Mouse (Mus musculus) hindbrain, postnatal 0 days (tissue): ENCODE data around the gene Wfdc13. TPM values are rescaled to one million over a fixed set of nuclear protein-coding genes. Genes with fewer than 3 reads are reported as not detected.

Source experiments
- ATAC-seq: fragments of 200-750 bp; cut with Nextera tagmentation; 2 replicates; pipeline ENCODE4 v1.8.0; 2017; ENCODE audit warnings: mild to moderate bottlenecking, moderate TSS enrichment, moderate library complexity
- DNase-seq: peaks from one replicate; pipeline ENCODE4 v3.0.0-alpha.2; 2015; ENCODE audit warnings: low spot score
- H3K27ac ChIP-seq: fragments of 300-500 bp; sonication (generic); 2 replicates; pipeline ENCODE4 v1.5.1; 2014; ENCODE audit warnings: mild to moderate bottlenecking
- H3K27me3 ChIP-seq: fragments of 300-500 bp; sonication (generic); 2 replicates; pipeline ENCODE4 v1.6.1; 2014; ENCODE audit warnings: low read length, mixed read lengths; ENCODE audit not compliant: insufficient read depth
- H3K36me3 ChIP-seq: fragments of 300-500 bp; sonication (generic); 2 replicates; pipeline ENCODE4 v1.6.1; 2014; ENCODE audit warnings: low read length, mixed read lengths; ENCODE audit not compliant: insufficient read depth
- H3K4me1 ChIP-seq: fragments of 300-500 bp; sonication (generic); 2 replicates; pipeline ENCODE4 v1.6.1; 2014; ENCODE audit warnings: antibody characterized with exemption, low read length, mixed read lengths; ENCODE audit not compliant: insufficient read depth
- H3K4me2 ChIP-seq: fragments of 300-500 bp; sonication (generic); 2 replicates; pipeline ENCODE4 v1.6.1; 2014; ENCODE audit warnings: low read depth, mild to moderate bottlenecking, low read length, moderate library complexity, mixed read lengths
- H3K4me3 ChIP-seq: fragments of 300-500 bp; sonication (generic); 2 replicates; pipeline ENCODE4 v1.5.1; 2014; ENCODE audit warnings: low read length
- H3K9ac ChIP-seq: fragments of 300-500 bp; sonication (generic); replicated peaks from 2 replicates; pipeline ENCODE4 v1.6.1; 2014; ENCODE audit warnings: mild to moderate bottlenecking, low read length, moderate library complexity, mixed read lengths
- H3K9me3 ChIP-seq: fragments of 300-500 bp; sonication (generic); 2 replicates; pipeline ENCODE4 v1.6.1; 2016; ENCODE audit warnings: low read length, mixed read lengths
- CTCF ChIP-seq: IDR thresholded peaks from 2 replicates; pipeline ENCODE4 v1.5.1; 2016; ENCODE audit warnings: antibody characterized with exemption, control low read depth, low read depth
- WGBS: fragments of 180-500 bp; shearing (Covaris S2); extraction: QIAGEN DNeasy Blood & Tissue Kit; methylation state at CpG from one replicate; pipeline ENCODE4 v1.1.7; 2014; 5-methylcytosine and 5-hydroxymethylcytosine counted together
- polyA plus RNA-seq: library from polyadenylated mRNA; unstranded; fragments of >200 nt; fragmentation: Nextera tagmentation; extraction: Ambion mirVana; gene quantifications from 2 replicates; pipeline ENCODE4 v1.2.1, GENCODE M21; 2015
- total RNA-seq: library from RNA; depleted of rRNA; stranded (reverse); fragments of >200 nt; gene quantifications from 2 replicates; pipeline ENCODE4 v1.2.3, GENCODE M21; 2014

Gene Wfdc13
- total and polyA plus RNA-seq, 2 experiments from 2014 or later, result not detected

DNA sequence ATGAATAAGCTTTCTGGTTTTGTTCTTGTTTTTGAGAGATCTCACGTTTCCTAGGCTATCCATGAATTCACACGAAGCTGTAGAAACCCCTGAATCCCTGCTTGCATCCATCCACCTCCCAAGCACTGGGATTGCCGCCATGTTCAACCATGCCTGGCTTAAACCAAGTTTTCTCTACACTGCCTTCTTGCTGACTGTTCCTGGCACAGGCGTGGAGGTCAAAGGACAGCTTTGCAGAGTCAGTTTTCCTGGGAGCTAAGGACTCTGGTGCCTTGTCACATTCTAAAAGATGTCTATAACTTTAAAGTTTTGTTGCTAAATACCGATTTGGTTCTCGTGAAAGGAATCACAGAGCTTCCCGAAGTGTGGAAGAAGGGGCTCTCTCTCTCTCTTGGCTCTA, 20.1 kb upstream of the Wfdc13 start:
- 88% methylated on average over 7 of the region's 7 CpGs for WGBS
- no peaks in the 10 kb centered on the region for H3K36me3 ChIP-seq
- DNase-seq (no peak), ATAC-seq (no peak)
- H3K4me3 ChIP-seq, result no peak overlapping the region
- no peak for TF ChIP-seq CTCF
- no peaks in the 10 kb centered on the region for H3K27me3 ChIP-seq
- no peak overlapping the region for H3K4me2 ChIP-seq
- H3K4me1 ChIP-seq, result no peaks in the 10 kb centered on the region
- no peak overlapping the region for H3K27ac ChIP-seq
- no peak overlapping the region for H3K9ac ChIP-seq
- H3K9me3 ChIP-seq, result no peaks in the 10 kb centered on the region

- ATAC-seq (no peak), DNase-seq (no peak)
- H3K9me3 ChIP-seq, result no peaks in the 10 kb centered on the region
- H3K27ac ChIP-seq, result no peak overlapping the region
- no peaks in the 10 kb centered on the region for H3K36me3 ChIP-seq
- H3K27me3 ChIP-seq, result no peaks in the 10 kb centered on the region
- no peaks in the 10 kb centered on the region for H3K4me1 ChIP-seq
- 75% methylated on average over 5 of the region's 5 CpGs for WGBS
- no peak for TF ChIP-seq CTCF
- no peak overlapping the region for H3K4me3 ChIP-seq
- no peak overlapping the region for H3K4me2 ChIP-seq
- H3K9ac ChIP-seq, result no peak overlapping the region
Observed at GRCm38 (mm10) chr2:164670261-164670660, 14.6 kb upstream of the Wfdc13 start.

- ATAC-seq, result no peak
- 29% methylated on average over 1 of the region's 1 CpGs for WGBS
Observed at GRCm38 (mm10) chr2:164670938-164671337, 14.0 kb upstream of the Wfdc13 start.

GRCm38 (mm10) chr2:164673987-164674386, 10.9 kb upstream of the Wfdc13 start, which contains the start of gene Wfdc11:
Gene Wfdc11 (minus strand): TSS chr2:164674087.
- DNase-seq (no peak), ATAC-seq (no peak)
- WGBS, result 78% methylated on average over 7 of the region's 7 CpGs
- Histone ChIP-seq H3K4me3 (no peak within 1 kb of the TSS), H3K27me3 (no peaks in the 10 kb centered on the region), H3K4me1 (no peaks in the 10 kb centered on the region; the same call in 1 of the 2 replicates), H3K4me2 (no peak within 1 kb of the TSS), H3K36me3 (no peaks in the 10 kb centered on the region), H3K9me3 (no peaks in the 10 kb centered on the region), H3K27ac (no peak within 1 kb of the TSS), H3K9ac (no peak within 1 kb of the TSS)
- TF ChIP-seq CTCF, result no peak

More at GRCm38 (mm10) chr2:164670938-164671337, 14.0 kb upstream of the Wfdc13 start:
- Histone ChIP-seq H3K4me3 (no peak overlapping the region), H3K27me3 (no peaks in the 10 kb centered on the region), H3K9ac (no peak overlapping the region), H3K4me2 (no peak overlapping the region), H3K27ac (no peak overlapping the region), H3K4me1 (no peaks in the 10 kb centered on the region), H3K36me3 (no peaks in the 10 kb centered on the region), H3K9me3 (no peaks in the 10 kb centered on the region)
- TF ChIP-seq CTCF, result no peak
- no peak for DNase-seq

DNA sequence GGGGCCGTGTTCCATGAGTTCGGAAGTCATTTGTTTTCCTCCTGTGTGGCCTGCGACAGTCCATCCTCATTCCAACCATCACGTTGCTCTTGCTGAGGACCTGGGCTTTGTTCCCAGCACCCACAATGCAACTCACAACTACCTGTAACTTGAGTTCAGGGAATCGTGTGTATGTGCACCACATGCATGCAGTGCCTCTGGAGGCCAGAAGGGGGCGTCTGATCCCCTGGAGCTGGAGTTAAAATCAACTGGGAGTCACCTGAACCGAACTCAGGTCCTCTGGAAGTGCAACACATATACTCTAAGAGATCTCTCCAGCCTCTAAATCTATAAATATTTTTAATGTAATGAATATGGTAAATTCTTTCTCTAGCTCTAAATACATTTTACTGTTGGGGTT, 8.8 kb upstream of the Wfdc13 start:
- Histone ChIP-seq H3K4me1 (no peaks in the 10 kb centered on the region; the same call in 1 of the 2 replicates), H3K27me3 (no peaks in the 10 kb centered on the region), H3K4me2 (no peak overlapping the region), H3K4me3 (no peak overlapping the region), H3K36me3 (no peaks in the 10 kb centered on the region), H3K9ac (no peak overlapping the region), H3K27ac (no peak overlapping the region), H3K9me3 (no peaks in the 10 kb centered on the region)
- no peak for DNase-seq
- peak; percentile 30 for TF ChIP-seq CTCF
- WGBS, result 76% methylated on average over 7 of the region's 7 CpGs
- no peak for ATAC-seq

DNA sequence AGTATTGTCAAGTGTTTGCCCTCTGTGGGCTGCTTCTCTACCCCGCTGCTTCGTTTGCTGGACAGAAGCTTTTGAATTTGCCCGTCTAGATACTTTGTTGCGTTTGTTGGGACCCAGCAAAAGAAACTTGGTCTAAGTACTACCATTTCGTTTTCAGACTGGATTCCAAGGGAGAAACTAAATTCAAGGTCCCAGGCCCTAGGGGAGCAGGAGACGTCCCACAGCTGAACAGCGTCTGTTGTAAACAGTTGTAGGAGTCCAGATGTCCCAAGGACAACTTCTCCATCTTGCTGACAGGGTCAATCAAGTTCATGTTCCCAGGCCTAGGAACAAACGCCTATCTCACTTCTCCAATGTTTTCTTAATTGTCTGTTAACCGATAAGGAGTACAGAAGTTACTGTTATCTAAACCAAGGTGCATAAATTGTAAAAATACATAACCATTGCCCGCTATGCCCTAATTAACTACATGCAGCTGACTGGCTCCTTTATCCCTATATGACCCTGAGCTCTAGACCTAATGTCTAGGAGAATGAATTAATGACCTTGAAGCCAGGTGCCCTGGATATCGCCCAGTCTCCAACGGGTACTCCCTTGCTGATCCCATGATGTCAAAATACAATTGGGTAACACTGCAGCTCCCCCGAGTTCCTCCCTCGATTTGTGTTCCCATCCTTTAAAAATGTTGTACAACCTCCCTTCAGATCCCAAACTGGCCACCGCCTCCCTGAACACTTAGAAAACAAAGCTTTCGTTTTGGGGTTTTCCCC, 7.8 kb upstream of the Wfdc13 start:
- ATAC-seq, result no peak
- no peak for TF ChIP-seq CTCF
- no peaks in the 10 kb centered on the region for H3K36me3 ChIP-seq
- no peak overlapping the region for H3K9ac ChIP-seq
- no peak for DNase-seq
- no peak overlapping the region for H3K4me2 ChIP-seq
- H3K4me3 ChIP-seq, result no peak overlapping the region
- H3K27me3 ChIP-seq, result no peaks in the 10 kb centered on the region
- 87% methylated on average over 16 of the region's 16 CpGs for WGBS
- no peaks in the 10 kb centered on the region; the same call in 1 of the 2 replicates for H3K4me1 ChIP-seq
- no peaks in the 10 kb centered on the region for H3K9me3 ChIP-seq
- H3K27ac ChIP-seq, result no peak overlapping the region

- H3K27ac ChIP-seq, result no peak overlapping the region
- peak; percentile 91 for ATAC-seq
- no peak overlapping the region for H3K9ac ChIP-seq
- peak; percentile 87 for TF ChIP-seq CTCF
- H3K9me3 ChIP-seq, result no peaks in the 10 kb centered on the region
- peak overlapping the region; percentile 49 for H3K4me2 ChIP-seq
- DNase-seq, result peak; percentile 90
- H3K36me3 ChIP-seq, result no peaks in the 10 kb centered on the region
- H3K4me3 ChIP-seq, result peak overlapping the region; percentile 24
- no peaks in the 10 kb centered on the region for H3K27me3 ChIP-seq
- no peaks in the 10 kb centered on the region; the same call in 1 of the 2 replicates for H3K4me1 ChIP-seq
- WGBS, result 23% methylated on average over 19 of the region's 19 CpGs
Observed at GRCm38 (mm10) chr2:164678848-164679625, 5.9 kb upstream of the Wfdc13 start.
